Mouse (Mus musculus): Measurements from ENCODE around the gene Tpmt.

Tpmt gene

DNA sequence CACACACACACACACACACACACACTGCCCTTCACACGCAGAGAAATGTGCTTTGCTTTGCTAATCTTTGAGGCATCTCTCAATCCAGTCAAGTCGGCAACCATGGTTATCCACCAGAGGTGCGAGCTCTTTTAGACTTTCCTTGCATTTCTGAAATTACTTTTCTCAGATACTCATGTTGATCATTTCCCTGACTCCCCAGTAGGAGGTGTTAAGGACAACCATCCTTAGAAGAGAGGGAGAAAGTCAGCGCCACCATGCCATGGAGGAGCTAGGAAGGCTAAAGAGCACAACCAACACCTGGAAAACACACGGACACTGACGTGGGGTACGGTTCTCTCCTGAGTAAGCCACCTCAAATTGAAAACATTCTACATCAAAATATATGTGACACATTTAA, 68.0 kb downstream of the Tpmt start:
- DNase-seq (ENCODE audit: low spot score) = no peak

DNA sequence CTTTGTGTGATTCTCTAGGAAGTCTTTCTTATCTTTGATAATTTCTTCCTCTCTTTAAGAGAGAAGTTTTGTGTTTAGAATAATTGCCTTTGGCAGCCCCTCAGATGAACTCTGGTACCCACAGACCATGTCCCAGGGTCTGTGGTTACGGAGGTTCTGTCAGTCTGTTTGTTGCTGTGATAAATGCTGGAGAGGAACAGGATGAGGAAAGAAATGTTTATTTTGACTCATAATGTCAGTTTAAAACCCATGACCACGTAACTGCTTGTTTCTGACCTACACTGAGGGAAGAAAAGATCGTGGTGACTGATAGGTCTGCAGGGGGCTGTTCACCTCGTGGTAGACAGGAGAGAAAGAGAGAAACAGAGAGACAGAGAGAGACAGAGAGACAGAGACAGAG, 68.6 kb downstream of the Tpmt start:
- no peak for DNase-seq (ENCODE audit: low spot score)

DNA sequence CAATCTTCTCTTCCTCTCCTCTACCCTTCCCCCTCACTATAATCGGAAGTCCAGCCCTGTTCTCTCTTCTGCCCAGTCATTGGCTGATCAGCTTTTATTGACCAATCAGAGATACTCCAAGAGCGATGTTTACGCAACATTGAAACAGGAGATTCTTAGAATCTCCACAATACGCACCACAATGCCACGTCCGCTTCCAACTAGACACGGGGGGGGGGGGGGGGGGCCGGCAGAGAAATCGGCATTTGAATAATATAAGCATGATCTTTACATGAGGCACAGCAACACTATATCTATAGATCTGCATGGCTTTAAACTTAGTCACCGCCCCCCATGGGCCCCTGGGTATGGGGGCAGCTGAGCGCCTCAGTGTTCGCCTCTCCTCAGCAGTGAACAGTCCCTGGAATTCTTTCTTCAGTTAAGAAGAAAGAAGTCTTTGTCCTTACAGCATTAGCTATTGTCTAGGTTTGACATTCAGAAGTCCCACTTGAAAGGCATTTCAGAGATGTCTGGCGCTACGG, 69.4 kb downstream of the Tpmt start:
- peak; percentile 78 for DNase-seq (ENCODE audit: low spot score)
